Mouse (Mus musculus): ENCODE results near the gene Pkp2.
"Not testable (repeated sequence)": the region's sequence is repeated elsewhere in the genome, so short reads cannot be mapped to it uniquely, and the experiment has no call there.

Pkp2 gene

DNA sequence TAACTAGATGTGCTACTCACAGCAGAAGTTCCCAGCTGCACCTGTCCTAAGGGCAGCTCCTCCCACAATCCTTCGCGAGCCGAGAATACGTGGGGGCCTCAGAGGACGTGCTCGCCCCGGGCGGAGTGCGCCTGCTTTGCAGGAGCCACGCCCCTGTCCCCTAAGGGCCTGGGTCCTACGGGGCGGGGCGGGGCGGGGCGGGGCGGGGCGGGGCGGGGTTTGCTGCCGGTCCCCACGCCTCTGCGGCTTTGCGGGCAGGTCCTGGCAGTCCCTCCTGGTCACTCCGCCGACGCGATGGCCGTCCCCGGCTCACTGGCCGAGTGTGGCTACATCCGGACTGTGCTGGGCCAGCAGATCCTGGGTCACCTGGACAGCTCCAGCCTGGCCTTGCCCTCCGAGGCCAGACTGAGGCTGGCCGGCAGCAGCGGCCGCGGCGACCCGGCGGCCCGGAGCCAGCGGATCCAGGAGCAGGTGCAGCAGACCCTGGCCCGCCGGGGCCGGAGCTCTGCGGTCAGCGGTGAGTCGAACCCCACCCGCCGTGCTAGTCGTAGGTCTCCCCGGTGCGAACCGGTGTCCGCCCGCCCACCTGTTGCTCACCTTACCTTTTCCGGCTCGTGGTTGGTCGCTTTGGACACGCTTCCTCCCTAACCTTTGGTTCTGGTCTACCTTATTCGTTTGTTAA, at the start of gene Pkp2:
TSS of gene Pkp2 (plus strand) at position 240 of the 682 bp plus-strand sequence.
- in situ Hi-C loops (cut with MseI, MboI): no loop called here

DNA sequence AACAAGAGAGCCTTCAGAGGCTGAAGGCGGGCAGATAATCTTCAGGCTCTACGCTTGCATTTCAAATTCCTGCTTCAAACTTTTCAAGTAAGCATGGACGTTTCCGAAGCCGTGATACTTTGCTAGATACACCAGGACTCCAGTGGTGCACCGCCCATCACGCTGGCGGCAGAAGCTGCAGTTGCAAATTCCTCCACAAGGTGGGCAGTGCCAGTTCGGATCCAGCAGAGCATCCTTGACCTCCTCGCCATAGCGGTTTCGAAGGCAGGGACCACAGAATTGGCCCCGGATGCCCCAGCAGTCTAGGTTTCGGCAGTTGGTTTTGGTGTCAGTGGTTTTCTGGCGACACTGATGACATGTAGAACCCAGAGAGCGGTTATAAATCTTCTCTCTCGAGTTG, 15.7 kb upstream of the Pkp2 start:
- in situ Hi-C loops (cut with MseI, MboI): loop anchor here in 1 of 2 experiments (5.0 kb wide), 1 partner anchor 45 kb away; no protein-coding TSS in a partner anchor

DNA sequence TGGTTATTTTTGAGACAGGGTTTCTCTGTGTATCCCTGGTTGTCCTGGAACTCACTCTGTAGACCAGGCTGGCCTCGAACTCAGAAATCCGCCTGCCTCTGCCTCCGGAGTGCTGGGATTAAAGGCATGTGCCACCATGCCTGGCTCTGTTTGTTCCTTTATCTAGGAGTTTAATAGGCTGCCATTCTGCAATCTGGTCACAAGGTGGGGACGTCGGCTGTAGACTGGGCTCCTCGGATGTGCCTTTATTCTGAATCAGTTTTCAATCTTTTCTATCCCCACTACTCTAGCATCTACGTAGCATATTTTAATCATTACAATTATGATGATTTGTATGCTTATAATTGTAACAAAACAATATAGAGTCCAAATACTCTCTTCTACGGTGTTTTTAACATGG, 11.1 kb upstream of the Pkp2 start:
- in situ Hi-C loops (cut with MseI, MboI): loop anchor here in 1 of 2 experiments (10.0 kb wide), 1 partner anchor 103 kb away; the partner anchor contains the start of gene Yars2

DNA sequence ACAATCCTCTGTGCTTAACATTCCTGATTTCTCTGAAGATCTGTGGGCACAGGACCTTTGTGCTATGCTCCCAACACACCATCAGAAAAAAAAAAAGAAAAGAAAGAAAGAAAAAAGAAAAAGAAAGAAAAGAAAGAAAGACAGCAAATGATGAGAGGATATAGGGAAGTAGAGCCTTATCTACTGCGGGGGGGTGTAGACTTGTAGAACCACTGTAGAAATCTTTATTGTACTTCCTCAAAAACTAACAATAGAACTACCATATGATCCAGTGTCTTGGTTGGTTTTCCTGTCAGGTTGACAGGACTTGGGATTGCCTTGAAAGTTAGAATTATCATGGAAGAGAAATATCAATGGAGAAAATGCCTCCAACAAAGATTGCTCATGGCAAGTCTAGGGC, 8.5 kb upstream of the Pkp2 start:
- in situ Hi-C loops (cut with MseI, MboI): loop anchor here (5.0 to 10.0 kb wide), 2 partner anchors 93 to 100 kb away; partner anchors contain the start of gene Yars2 (in 1 of the 2)

DNA sequence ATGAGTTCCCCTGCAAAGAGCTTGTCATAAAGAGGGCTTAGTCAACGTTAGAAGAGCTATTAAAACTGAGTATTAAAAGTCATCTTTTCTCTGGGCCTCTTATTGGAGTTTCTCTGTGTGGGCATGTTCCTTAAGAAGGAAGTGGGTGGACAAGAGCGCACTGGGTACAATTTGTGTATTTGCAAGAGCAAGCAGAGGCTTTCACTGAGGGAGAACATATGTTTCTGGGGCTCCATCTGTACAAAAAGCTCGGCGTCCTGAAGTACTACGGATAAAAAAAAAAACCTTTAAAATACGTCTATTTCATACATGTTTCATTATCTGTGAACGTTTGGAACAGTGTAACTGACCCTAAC, 417 bp upstream of the Pkp2 start:
- in situ Hi-C loops (cut with MseI, MboI): no loop called here

DNA sequence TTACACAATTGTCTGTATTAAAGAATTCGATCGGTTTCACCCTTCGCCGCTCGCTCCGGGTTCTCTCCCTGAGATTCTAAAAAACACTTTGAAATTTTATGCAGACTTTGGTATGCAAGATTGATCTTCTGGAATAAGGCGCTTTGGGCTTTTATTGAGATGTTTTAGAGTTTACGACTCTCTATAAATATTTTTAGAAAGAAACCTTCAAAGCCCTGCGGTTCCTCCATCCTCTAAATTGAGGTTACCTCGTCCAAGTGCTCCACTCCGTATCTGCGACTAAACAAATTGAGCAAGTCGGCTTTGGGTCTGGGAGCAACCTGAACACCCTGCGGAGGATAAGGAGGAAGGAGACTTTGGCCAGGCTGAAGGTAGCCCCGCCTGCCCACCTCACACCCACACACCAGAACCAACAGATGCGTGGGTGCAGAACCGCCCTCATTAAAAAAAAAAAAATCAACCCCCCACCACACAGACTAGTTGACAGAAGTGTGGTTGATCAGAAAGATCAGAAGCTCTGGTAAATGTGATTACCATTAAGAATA, 715 bp downstream of the Pkp2 start:
- in situ Hi-C loops (cut with MseI, MboI): no loop called here

DNA sequence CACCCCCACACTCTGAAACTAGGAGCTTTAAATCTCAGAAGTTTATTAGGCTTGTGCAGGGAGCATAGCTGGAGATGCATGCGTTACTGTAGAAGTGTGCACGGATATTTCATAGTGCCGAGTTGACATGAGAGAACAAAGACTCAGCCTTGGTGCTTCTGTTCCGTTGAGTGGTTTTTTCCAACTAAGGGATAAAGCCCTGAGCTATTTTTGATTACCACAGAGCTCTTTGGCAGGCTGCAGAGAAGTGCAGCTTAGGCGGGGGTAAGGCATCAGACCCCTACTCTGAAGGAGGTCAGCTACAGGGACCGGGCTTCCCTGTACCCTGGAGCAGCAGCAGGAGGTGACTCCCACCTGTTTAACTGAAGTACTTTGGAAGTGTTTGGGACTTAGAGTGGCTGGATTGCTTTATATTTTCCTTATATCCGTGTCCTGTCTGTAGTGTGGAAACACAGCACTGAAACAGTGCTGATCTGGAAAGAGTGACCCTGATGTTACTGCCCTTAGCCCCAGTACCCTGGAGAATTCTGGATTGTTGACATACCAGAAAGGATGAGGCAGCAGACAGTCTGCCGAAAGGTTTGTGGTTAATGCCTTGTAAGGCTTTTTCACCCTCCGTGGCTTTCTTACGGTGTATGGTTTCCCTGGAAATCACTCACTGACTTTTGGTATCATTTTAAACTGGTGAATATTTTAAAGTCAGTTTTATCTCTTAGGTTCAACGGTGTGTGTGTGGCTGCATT, 2.7 kb downstream of the Pkp2 start:
- in situ Hi-C loops (cut with MseI, MboI): no loop called here

DNA sequence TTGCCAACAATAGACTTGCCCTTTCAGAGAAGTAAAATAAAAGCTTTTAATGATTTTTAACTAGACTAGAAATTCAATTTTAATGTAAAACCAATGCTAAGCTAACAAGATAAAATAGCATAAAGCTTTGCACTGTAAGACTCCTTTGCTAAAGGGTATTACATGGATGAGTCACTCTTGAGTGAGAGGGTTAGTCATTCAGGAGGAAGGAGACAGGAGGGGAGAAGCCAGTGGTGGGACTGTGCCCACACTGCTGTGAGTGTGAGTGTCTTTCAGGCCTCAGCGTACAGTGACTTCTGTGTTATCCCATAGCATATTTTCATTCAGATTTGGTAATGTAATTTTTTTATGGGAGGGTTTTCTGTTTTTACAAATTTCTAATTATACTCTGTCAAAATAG, 3.8 kb downstream of the Pkp2 start:
- in situ Hi-C loops (cut with MseI, MboI): no loop called here

DNA sequence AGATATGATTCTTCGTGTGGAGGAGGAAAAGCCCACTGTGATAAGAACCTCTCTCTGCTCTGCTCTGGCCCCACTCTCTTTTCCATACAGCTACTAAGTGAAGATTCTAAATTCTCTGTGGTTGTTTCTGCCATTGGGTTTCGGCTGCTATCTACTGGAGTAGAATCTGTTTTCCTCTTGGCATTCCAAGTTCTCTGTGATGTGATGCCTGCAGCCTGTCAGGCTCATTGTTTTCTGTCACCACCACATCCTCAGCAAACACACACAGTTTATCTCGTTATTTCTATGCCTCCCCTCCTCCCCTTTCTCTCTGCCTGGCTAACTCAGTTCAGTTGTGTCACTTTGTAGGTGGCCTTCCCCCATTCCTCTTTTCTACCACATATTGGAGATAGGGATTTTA, 6.7 kb downstream of the Pkp2 start:
- in situ Hi-C loops (cut with MseI, MboI): no loop called here

DNA sequence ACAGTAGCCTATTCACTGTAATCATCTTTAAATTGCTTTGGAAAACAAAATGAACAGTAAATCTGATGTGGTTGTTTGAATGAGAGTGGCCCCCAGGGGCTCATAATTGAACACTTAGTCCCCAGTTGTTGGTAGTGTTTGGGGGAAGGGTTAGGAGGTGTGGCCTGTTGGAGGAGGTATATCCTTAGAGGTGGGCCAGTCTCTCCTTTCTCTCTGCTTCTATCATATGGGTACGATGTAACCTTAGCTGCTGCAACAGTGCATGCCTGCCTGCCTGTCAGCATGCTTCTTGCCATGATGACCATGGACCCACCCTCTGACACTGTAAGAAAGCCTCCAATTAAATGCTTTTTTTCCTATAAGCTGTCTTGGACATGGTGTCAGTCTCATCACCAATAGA, 9.5 kb downstream of the Pkp2 start:
- in situ Hi-C loops (cut with MseI, MboI): no loop called here

DNA sequence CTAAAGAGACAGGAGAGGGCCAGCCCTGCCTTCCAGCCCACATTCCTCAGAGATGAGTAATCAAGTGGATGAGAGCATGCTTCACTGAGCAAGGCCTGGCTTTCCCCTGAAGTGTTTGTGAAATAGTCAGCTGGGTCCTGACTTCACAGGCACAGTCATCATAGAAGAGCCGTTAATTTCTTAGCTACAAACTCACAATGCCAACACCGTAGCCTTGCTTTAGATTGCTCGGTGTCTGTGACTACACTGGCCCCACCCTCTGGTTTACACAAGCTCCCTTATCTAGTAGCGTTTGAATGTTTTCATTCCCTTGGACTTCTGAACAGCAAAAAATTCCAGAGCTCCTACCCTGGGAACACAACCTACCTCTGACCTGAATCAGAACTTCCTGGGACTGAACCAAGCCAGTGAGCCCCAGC, 11.4 kb downstream of the Pkp2 start:
- in situ Hi-C loops (cut with MseI, MboI): no loop called here

DNA sequence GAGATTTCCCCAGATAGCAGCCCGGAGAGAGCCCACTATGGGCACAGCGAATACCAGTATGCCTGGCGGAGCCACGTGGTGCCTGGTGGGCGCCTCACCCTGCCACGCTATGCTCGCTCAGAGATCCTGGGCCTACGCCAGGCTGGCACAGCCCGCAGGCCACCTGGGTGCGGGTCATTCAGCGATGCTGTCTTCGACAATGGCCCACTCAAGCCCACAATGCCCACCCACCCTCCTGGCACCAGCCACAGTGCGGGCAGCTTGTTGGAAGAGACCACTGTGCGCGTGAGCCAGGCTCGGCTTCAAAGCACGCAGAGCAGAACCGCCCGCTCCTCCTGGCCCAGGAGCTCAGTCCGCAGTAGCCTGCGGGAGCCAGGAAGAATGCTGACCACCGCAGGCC, 12.7 kb downstream of the Pkp2 start:
- in situ Hi-C loops (cut with MseI, MboI): no loop called here

DNA sequence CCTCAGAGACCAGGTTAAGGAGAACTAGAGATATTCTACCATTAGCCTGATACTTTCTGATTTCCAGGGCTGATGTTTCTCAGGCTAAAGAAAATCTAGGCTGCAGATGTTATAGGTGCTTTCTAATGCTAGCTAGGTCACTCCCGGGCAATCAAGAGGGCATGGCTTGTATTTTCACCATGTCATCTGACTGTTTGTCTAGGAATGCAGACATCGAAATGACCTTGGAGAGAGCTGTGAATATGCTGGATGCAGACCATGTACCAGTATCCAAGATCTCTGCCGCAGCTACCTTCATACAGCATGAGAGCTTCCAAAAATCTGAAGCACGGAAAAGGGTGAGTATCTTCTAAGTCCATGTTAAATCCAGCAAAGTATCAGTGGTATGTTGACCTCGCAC, 17.3 kb downstream of the Pkp2 start:
- in situ Hi-C loops (cut with MseI, MboI): no loop called here

DNA sequence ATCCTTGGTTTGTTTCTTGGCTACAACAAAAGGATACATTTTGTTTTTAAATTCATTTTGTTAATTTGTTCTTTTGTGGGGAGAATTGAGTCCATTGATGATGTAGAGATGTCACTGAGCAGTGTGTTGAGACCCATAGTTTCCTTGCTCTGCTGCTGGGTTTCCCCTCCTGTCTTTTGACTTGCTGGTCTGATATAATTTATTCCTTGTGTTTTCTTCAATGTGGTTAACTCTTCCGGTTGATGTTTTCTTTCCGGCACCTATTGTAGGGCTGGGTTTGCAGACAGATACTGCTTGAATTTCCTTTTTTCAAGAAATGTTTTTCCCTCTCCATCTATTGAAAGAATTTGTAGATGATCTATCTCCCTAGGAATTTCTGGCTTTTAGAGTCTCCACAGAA, 20.8 kb downstream of the Pkp2 start:
- in situ Hi-C loops (cut with MseI, MboI): no loop called here

DNA sequence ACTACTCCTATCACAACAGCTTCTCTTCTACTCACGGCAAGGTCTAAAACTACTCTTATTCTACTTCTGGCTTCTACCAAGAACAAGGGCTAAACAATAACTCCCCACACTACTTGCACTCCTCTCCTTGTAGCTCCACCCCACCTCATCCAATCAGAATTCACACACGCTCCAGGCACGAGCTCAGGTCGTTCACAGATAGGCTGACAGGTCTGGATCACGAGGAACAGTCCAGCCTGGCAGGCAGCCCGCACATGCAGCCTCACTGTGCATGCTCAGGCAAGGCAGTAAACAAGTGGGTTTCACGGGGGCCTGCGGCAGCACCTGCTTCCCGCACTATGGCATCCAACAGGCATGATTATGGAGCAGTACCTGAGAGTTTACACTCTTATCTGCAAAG, 23.6 kb downstream of the Pkp2 start:
- in situ Hi-C loops (cut with MseI, MboI): not testable (repeated sequence)

DNA sequence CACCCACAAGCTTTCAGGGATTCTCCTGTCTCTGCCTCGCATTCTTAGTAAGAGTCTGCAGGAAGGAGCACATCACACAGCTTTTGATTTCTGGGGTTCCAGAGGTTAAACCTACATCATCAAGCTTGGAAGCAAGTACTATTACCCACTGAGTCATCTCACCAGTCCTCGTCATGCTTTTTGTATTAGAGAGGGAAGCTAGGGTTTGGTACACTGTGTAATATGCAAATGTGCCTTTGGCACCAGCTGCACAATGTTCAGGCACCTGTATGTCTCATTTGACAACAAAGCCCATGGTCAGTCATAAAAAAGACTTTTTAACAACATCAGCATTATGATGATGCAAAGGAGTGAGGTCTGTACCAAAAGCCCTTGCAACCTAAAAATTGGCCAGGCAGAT, 25.2 kb downstream of the Pkp2 start:
- in situ Hi-C loops (cut with MseI, MboI): no loop called here

DNA sequence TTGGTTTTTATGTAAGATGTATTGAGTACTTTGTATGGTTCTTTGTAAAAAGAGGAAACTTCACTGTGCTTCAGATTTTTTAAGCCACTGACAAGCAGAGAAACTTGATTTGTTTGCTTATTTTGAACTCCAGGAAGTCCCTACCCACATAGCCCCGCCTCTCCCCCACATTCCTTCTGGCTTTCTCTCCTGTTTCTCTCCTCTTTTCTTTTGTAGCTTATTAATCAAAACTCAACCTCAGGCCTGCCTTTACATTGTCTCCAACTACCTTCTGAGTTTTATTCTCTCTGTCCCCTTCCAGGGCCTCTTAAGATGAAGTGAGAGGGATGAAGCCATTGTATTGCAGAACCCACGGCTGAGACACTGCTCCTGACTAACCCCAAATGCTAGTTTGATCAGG, 31.6 kb downstream of the Pkp2 start:
- in situ Hi-C loops (cut with MseI, MboI): no loop called here

DNA sequence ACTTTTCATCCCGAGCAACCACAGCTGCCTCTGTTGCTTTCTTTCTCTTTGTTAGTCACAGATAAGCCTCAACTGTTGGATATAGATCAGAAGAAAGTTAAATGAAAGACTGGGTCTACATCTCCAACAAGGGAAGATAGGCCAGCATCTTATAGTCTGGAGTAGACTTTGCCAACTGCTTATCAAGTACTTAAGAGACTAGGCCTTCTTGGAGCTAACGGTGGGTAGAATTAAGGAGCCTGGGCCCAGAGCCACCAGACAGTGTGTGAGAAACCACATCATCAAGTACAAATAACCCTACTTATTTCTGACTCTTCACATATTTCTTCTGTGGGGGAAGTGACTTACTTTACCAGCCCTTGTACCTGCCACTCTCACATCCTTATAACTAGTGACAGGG, 37.4 kb downstream of the Pkp2 start:
- in situ Hi-C loops (cut with MseI, MboI): no loop called here

DNA sequence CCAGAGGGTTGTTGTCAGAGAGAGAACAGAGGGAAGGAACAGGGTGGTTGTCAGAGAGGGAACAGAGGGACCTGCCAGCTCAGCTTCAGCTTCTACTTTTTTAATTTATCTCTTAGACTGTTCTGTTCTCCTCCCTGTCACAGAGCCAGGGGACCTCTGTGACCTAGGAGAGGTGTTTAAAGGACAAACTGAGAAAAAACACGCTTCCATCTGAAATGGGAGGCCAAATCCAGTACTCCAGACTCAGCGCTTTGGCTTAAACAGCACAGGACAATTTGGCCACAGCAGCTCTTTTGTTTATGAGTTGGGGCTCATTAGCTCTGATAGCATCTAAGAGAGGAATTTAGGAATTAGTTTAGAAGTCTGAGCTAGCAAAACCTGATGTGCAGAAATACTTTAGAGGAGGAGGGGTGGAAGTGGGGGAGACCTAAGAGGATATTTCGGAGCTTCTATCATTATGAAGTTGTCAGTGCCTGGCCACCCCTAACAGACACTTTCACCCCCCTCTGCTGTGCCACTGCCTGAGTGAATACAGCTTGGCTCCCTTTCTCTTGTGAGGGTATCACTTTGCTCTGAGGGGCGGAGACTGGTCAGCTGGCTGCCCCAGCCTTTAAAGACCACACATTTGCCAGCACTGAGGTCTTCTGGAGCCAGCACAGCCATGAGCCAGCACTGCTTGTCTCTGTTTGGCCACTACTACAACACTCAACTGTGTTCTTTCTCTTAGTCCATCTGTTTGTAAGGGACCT, 40.4 kb downstream of the Pkp2 start:
- in situ Hi-C loops (cut with MseI, MboI): no loop called here

DNA sequence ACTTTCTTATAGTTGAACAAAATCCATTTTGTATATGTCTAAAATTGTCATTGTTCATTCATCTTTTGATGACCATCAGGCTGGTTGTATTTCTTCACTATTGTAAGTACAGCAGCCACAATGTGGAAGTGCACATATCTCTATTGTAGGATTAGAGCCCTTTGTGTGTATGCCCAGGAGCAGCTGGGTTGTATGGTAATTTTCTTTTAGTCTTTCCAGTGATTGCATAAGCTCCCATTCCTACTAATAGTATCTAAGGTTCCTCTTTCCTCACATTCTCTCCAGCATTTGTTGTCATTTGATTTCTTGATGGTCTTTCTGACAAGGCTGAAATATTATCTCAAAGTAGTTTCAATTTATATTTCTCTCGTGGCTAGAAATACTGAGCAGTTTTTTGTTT, 42.1 kb downstream of the Pkp2 start:
- in situ Hi-C loops (cut with MseI, MboI): no loop called here

DNA sequence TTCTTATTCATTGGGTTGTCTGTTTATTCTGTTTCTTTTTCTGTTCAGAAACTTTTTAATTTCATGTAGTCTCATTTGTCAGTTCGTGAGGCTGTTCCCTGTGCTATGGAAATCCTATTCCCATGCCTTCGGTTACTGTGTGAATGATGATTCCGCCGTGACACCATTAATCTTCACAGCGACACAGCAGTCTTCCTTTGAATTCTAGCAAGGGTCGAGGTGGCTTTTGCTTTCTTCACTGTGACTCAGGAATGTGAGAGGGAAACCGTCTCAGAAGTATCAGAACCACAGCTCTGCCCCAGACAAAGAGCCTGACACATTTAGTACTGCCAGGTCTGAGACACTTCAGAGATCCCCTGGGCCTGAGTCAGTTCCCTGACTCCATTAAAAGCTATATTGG, 42.8 kb downstream of the Pkp2 start:
- in situ Hi-C loops (cut with MseI, MboI): no loop called here

DNA sequence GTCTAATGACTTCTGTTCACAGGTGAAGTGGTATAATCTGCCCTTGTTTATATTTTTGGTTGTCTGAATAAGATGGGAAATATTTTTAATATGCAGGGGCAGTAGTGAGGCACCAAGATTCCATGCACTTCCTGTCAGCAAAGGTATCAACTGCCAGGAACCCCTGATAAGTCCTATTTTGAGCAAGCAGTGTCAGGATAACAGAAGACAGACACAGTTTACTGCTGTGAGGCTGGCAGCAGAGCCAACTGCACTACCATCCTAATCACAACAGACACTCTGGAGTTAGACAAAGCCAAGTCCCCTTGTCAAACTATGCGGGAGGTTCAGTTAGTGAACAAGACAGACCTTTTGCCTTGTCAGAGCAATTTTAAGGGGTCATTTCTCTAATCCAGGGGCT, 43.6 kb downstream of the Pkp2 start:
- in situ Hi-C loops (cut with MseI, MboI): no loop called here
